Mouse (Mus musculus) hindbrain, embryonic 12.5 days (tissue): ENCODE measurements around the gene BC147527. TPM values are rescaled to one million over a fixed set of nuclear protein-coding genes. Genes with fewer than 3 reads are reported as not detected.
"Not testable (repeated sequence)": the region's sequence is repeated elsewhere in the genome, so short reads cannot be mapped to it uniquely, and the experiment has no call there.

Experiments used
- ATAC-seq: fragments of 200-750 bp; cut with Nextera tagmentation; 2 replicates; pipeline ENCODE4 v1.8.0; 2017; ENCODE audit warnings: moderate TSS enrichment; ENCODE audit not compliant: low FRiP score
- H3K27ac ChIP-seq: fragments of 300-500 bp; sonication (generic); 2 replicates; pipeline ENCODE4 v1.5.1; 2016; ENCODE audit warnings: mild to moderate bottlenecking
- H3K27me3 ChIP-seq: fragments of 300-500 bp; sonication (generic); 2 replicates; pipeline ENCODE4 v1.6.1; 2016; ENCODE audit warnings: mild to moderate bottlenecking
- H3K36me3 ChIP-seq: fragments of 300-500 bp; sonication (generic); 2 replicates; pipeline ENCODE4 v1.6.1; 2016; ENCODE audit warnings: mild to moderate bottlenecking
- H3K4me1 ChIP-seq: fragments of 300-500 bp; sonication (generic); 2 replicates; pipeline ENCODE4 v1.6.1; 2016
- H3K4me2 ChIP-seq: fragments of 300-500 bp; sonication (generic); replicated peaks from 2 replicates; pipeline ENCODE4 v1.6.1; 2016; ENCODE audit warnings: mild to moderate bottlenecking
- H3K4me3 ChIP-seq: fragments of 300-500 bp; sonication (generic); 2 replicates; pipeline ENCODE4 v1.5.1; 2016; ENCODE audit warnings: mild to moderate bottlenecking
- H3K9ac ChIP-seq: fragments of 300-500 bp; sonication (generic); 2 replicates; pipeline ENCODE4 v1.6.1; 2016; ENCODE audit warnings: mild to moderate bottlenecking, moderate library complexity
- H3K9me3 ChIP-seq: fragments of 300-500 bp; sonication (generic); replicated peaks from 2 replicates; pipeline ENCODE4 v1.6.1; 2016; ENCODE audit warnings: mild to moderate bottlenecking
- WGBS: fragments of 180-500 bp; shearing (Covaris S2); methylation state at CpG from one replicate; pipeline ENCODE4 v1.1.7; 2016; 5-methylcytosine and 5-hydroxymethylcytosine counted together
- polyA plus RNA-seq: library from polyadenylated mRNA; unstranded; fragments of >200 nt; fragmentation: Nextera tagmentation; extraction: Ambion mirVana; gene quantifications from 2 replicates; pipeline ENCODE4 v1.2.1, GENCODE M21; 2016

Gene BC147527
- polyA plus RNA-seq = 0.14 TPM in 1 of 2 replicates, not detected in the other

GRCm38 (mm10) chr13:120299991-120300442 is at the start of gene BC147527:
BC147527 (plus strand) TSS chr13:120300392.
- Histone ChIP-seq H3K4me1 (no peaks in the 10 kb centered on the region), H3K36me3 (no peaks in the 10 kb centered on the region), H3K4me3 (no peak within 1 kb of the TSS), H3K27ac (no peak within 1 kb of the TSS), H3K9ac (no peak within 1 kb of the TSS), H3K27me3 (no peaks in the 10 kb centered on the region), H3K9me3 (no peaks in the 10 kb centered on the region), H3K4me2 (no peak within 1 kb of the TSS)
- no peak for ATAC-seq
- 52% methylated on average over 2 of the region's 2 CpGs for WGBS

- not testable (repeated sequence) for H3K4me2 ChIP-seq, H3K9ac ChIP-seq, H3K36me3 ChIP-seq, H3K4me1 ChIP-seq, H3K4me3 ChIP-seq, H3K27me3 ChIP-seq, ATAC-seq, H3K9me3 ChIP-seq, H3K27ac ChIP-seq
- WGBS = 80% methylated on average over 2 of the region's 3 CpGs
Measured at GRCm38 (mm10) chr13:120251208-120251924, 48.8 kb upstream of the BC147527 start.

- H3K27ac ChIP-seq, H3K9ac ChIP-seq, H3K27me3 ChIP-seq, ATAC-seq, H3K36me3 ChIP-seq, H3K4me2 ChIP-seq, H3K9me3 ChIP-seq, H3K4me1 ChIP-seq, H3K4me3 ChIP-seq: not testable (repeated sequence)
- WGBS = 91% methylated on average over 3 of the region's 3 CpGs
Measured at GRCm38 (mm10) chr13:120258817-120259658, 41.2 kb upstream of the BC147527 start.

GRCm38 (mm10) chr13:120259718-120260117 is 40.5 kb upstream of the BC147527 start:
- ATAC-seq = not testable (repeated sequence)

GRCm38 (mm10) chr13:120262870-120263269 is 37.3 kb upstream of the BC147527 start, which contains the start of gene AF067061:
AF067061 (plus strand) TSS chr13:120263114.
- not testable (repeated sequence) for H3K4me3 ChIP-seq, H3K27ac ChIP-seq, H3K36me3 ChIP-seq, H3K9ac ChIP-seq, H3K4me2 ChIP-seq, H3K27me3 ChIP-seq, ATAC-seq, H3K4me1 ChIP-seq, H3K9me3 ChIP-seq
- WGBS = 81% methylated on average over 2 of the region's 2 CpGs

More at GRCm38 (mm10) chr13:120259718-120260117, 40.5 kb upstream of the BC147527 start:
- H3K9ac ChIP-seq, H3K27me3 ChIP-seq, H3K9me3 ChIP-seq, H3K4me3 ChIP-seq, H3K36me3 ChIP-seq, H3K4me2 ChIP-seq, H3K27ac ChIP-seq, H3K4me1 ChIP-seq: not testable (repeated sequence)
- WGBS = 88% methylated on average over 3 of the region's 3 CpGs

GRCm38 (mm10) chr13:120277837-120278236 is 22.4 kb upstream of the BC147527 start:
- H3K36me3 ChIP-seq, H3K9me3 ChIP-seq, H3K9ac ChIP-seq, ATAC-seq, H3K4me2 ChIP-seq, H3K4me1 ChIP-seq, H3K27me3 ChIP-seq, H3K4me3 ChIP-seq, H3K27ac ChIP-seq: not testable (repeated sequence)
- WGBS = 34% methylated on average over 2 of the region's 2 CpGs

- no peaks in the 10 kb centered on the region for H3K27me3 ChIP-seq
- no peaks in the 10 kb centered on the region for H3K36me3 ChIP-seq
- no peak for ATAC-seq
- no peak overlapping the region for H3K9ac ChIP-seq
- H3K27ac ChIP-seq = no peak overlapping the region
- H3K4me3 ChIP-seq = no peak overlapping the region
- H3K4me1 ChIP-seq = no peaks in the 10 kb centered on the region
- 89% methylated on average over 9 of the region's 9 CpGs for WGBS
- H3K9me3 ChIP-seq = no peaks in the 10 kb centered on the region
- H3K4me2 ChIP-seq = no peak overlapping the region
Measured at GRCm38 (mm10) chr13:120278784-120279183, 21.4 kb upstream of the BC147527 start.

GRCm38 (mm10) chr13:120299324-120299894 is 783 bp upstream of the BC147527 start:
- H3K36me3 ChIP-seq = no peaks in the 10 kb centered on the region
- H3K27me3 ChIP-seq = no peaks in the 10 kb centered on the region
- H3K4me1 ChIP-seq = no peaks in the 10 kb centered on the region
- WGBS = 76% methylated on average over 1 of the region's 1 CpGs
- H3K9ac ChIP-seq = no peak overlapping the region
- no peak overlapping the region for H3K27ac ChIP-seq
- H3K4me2 ChIP-seq = no peak overlapping the region
- no peak for ATAC-seq
- no peaks in the 10 kb centered on the region for H3K9me3 ChIP-seq
- H3K4me3 ChIP-seq = no peak overlapping the region

GRCm38 (mm10) chr13:120300853-120301252 is 661 bp downstream of the BC147527 start:
- Histone ChIP-seq H3K4me1 (no peaks in the 10 kb centered on the region), H3K4me2 (no peak overlapping the region), H3K27me3 (no peaks in the 10 kb centered on the region), H3K4me3 (no peak overlapping the region), H3K9ac (no peak overlapping the region), H3K36me3 (no peaks in the 10 kb centered on the region), H3K9me3 (no peaks in the 10 kb centered on the region), H3K27ac (no peak overlapping the region)
- WGBS = 86% methylated on average over 4 of the region's 4 CpGs
- ATAC-seq = no peak

GRCm38 (mm10) chr13:120310749-120311148 is 10.6 kb downstream of the BC147527 start:
- Histone ChIP-seq H3K9ac (no peak overlapping the region), H3K4me1 (no peaks in the 10 kb centered on the region), H3K9me3 (no peaks in the 10 kb centered on the region), H3K27ac (no peak overlapping the region), H3K36me3 (no peaks in the 10 kb centered on the region), H3K4me2 (no peak overlapping the region), H3K4me3 (no peak overlapping the region), H3K27me3 (no peaks in the 10 kb centered on the region)
- WGBS = 84% methylated on average over 4 of the region's 4 CpGs
- ATAC-seq = no peak

- H3K36me3 ChIP-seq = no peaks in the 10 kb centered on the region
- 45% methylated on average over 14 of the region's 14 CpGs for WGBS
- H3K9ac ChIP-seq = no peak overlapping the region
- no peaks in the 10 kb centered on the region for H3K27me3 ChIP-seq
- H3K4me3 ChIP-seq = no peak overlapping the region
- no peaks in the 10 kb centered on the region for H3K9me3 ChIP-seq
- no peak for ATAC-seq
- H3K4me1 ChIP-seq = no peaks in the 10 kb centered on the region
- no peak overlapping the region for H3K4me2 ChIP-seq
- no peak overlapping the region for H3K27ac ChIP-seq
Measured at GRCm38 (mm10) chr13:120313584-120313983, 13.4 kb downstream of the BC147527 start.

GRCm38 (mm10) chr13:120316578-120316977 is 16.4 kb downstream of the BC147527 start, which contains the start of gene Tcstv3:
Tcstv3 (plus strand) TSS chr13:120316878.
- ATAC-seq, H3K9me3 ChIP-seq, H3K4me2 ChIP-seq, H3K36me3 ChIP-seq, H3K4me1 ChIP-seq, H3K27me3 ChIP-seq, H3K27ac ChIP-seq, H3K4me3 ChIP-seq, H3K9ac ChIP-seq: not testable (repeated sequence)
- 75% methylated on average over 3 of the region's 3 CpGs for WGBS
